Mouse (Mus musculus): ENCODE measurements at regions not wholly inside any gene's neighbourhood (a gene's known extent, or its start where the extent isn't known, plus 50 kb on each side); places are given as distances from the start of the nearest gene placed in this dataset.

- DNase-seq (ENCODE audit: extremely low spot score in 1 of 2, low spot score in 1 of 2) = no peak
Measured at GRCm38 (mm10) chr14:114374847-114375246, 717.2 kb upstream of the Gpc5 start.

- no peak for DNase-seq (ENCODE audit: extremely low spot score in 1 of 2, low spot score in 1 of 2)
Measured at GRCm38 (mm10) chr14:114398861-114399557, 693.0 kb upstream of the Gpc5 start.

GRCm38 (mm10) chr14:114418851-114419250 lies 673.2 kb upstream of the Gpc5 start:
- no peak for DNase-seq (ENCODE audit: extremely low spot score in 1 of 2, low spot score in 1 of 2)

GRCm38 (mm10) chr14:114425475-114425874 lies 666.5 kb upstream of the Gpc5 start:
- DNase-seq (ENCODE audit: extremely low spot score in 1 of 2, low spot score in 1 of 2) = peak in 1 of 2 experiments; percentile 14
